Mouse (Mus musculus): ENCODE measurements around the gene Dbp.

DNA sequence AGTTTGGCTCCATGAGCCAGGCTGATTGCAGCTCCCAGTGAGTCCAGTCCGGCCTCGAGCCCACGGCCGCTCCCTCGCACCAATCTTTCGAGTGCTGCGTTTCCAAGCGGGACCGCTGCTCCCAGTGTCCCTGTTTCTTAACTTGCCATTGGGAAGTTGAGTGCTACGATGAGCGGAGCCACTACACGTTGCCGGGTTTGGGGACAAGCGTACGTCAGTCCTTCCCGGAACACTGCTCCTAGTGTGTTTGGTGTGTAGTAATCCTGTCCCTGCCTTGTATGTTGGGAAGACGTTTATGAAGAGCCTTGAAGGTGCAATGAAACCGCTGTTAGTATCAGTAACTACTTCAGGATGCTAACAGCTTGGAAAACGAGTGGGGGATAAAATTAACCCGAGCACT, 13.4 kb downstream of the Dbp start:
- no peak for TF ChIP-seq CTCF (IDR thresholded peaks at IDR 0.05; ENCODE audit: extremely low read depth, insufficient read depth, insufficient read length, insufficient replicate concordance)
- no peak for TF ChIP-seq POLR2A (IDR thresholded peaks at IDR 0.05; ENCODE audit: low read depth, low read length)
